Mouse (Mus musculus) ES-E14 (cell line): ENCODE results near the gene Gm21970.

Experiments
- HCFC1 ChIP-seq: IDR thresholded peaks from 2 replicates; pipeline ENCODE4 v1.6.1; 2012; ENCODE audit warnings: low read length, inconsistent platforms, borderline replicate concordance; ENCODE audit not compliant: insufficient read depth
- ZNF384 ChIP-seq: IDR thresholded peaks from 2 replicates; pipeline ENCODE4 v1.6.1; 2012; ENCODE audit warnings: low read depth, low read length, inconsistent platforms

DNA sequence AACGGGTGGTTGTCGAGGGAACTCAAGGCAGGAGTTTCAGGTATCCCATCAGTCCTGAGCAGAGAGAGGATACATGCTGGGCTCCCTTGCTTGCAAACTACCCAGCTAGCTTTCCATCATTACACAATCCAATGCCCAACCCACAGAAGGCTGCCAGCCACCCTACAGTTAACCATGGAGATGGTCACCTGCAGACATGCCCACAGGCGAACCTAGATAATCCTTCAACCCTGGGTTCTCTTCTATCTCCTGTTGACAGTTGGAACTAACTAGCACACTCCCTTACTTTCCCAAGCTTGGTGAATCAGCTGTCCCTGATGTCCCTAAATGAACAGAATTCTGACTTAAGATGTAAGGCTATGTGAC lies 4.4 kb upstream of the Gm21970 start:
- TF ChIP-seq ZNF384: no peak
- TF ChIP-seq HCFC1: no peak
